16 mouse cellular contexts compared by ENCODE assay signal in the genomic region with DNA sequence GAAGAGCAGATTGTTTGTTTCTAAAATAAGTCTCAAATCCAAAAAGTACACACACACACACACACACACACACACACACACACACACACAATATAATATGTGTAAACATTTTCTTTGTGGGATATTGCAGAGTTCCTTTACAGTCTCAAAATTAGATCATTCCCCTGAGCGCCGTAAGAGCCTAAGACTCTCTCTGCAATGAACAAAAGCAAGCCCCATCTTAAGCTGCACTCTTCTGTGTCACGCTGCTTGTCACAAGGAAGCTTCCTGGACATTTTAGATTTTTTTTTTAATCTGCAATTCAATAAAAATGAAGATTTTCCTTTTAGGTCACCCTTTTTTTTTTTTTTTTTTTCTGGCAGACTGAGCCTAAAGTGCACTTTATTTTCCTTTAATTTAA. TPM values are rescaled to one million over a fixed set of nuclear protein-coding genes. Genes with fewer than 3 reads are reported as not detected.
DNase-seq lines count a peak whose midpoint lies in the region; ATAC-seq and TF ChIP-seq lines count a peak whose summit lies in the region.
"Had no signal": no experiment of that assay in that cellular context is flagged by ENCODE, and none has a peak within 500 bp of the region (broad histone marks: within the 10 kb centered on the region; RNA-seq: fewer than 3 reads in every experiment).

No protein-coding gene starts in this region.

- H3K4me3 ChIP-seq in embryonic facial prominence, embryonic 14.5 days (ENCODE audit: low read depth, low read length) = no peak overlapping the region
- H3K4me3 ChIP-seq in forebrain, embryonic 14.5 days (ENCODE audit: low read depth, low read length) = no peak overlapping the region
- H3K4me3 ChIP-seq in hindbrain, embryonic 16.5 days (ENCODE audit: low read length) = no peak overlapping the region
- no peak overlapping the region for H3K4me3 ChIP-seq in midbrain, embryonic 13.5 days (replicated peaks)
- H3K4me3 ChIP-seq in gastrocnemius, adult 2 months = no peak overlapping the region
- H3K4me3 ChIP-seq: heart, embryonic 15.5 days; megakaryocyte, embryonic 14.5 days had no signal

- H3K9ac ChIP-seq in embryonic facial prominence, embryonic 14.5 days (ENCODE audit: low read depth, low read length) = no peak overlapping the region
- no peak overlapping the region for H3K9ac ChIP-seq in forebrain, embryonic 14.5 days (ENCODE audit: low read length)
- H3K9ac ChIP-seq in hindbrain, embryonic 16.5 days (ENCODE audit: low read depth, low read length) = no peak overlapping the region
- H3K9ac ChIP-seq in midbrain, embryonic 13.5 days (replicated peaks) = no peak overlapping the region
- H3K9ac ChIP-seq: heart, embryonic 15.5 days; lung, embryonic 14.5 days had no signal

- DNase-seq in embryonic facial prominence, embryonic 14.5 days (ENCODE audit: low spot score) = peak; percentile 2
- no peak for DNase-seq in forebrain, embryonic 14.5 days (ENCODE audit: low spot score)
- DNase-seq in gastrocnemius, adult 2 months = no peak
- no peak for DNase-seq in testis, postnatal 14 days (ENCODE audit: low spot score)
- DNase-seq in urinary bladder, postnatal 4 days (ENCODE audit: low spot score in 2 of 2) = no peak
- DNase-seq: adrenal gland, postnatal 14 days; cerebellum, postnatal 25 days; kidney, postnatal 10 days; lung, embryonic 14.5 days had no signal

- WGBS in embryonic facial prominence, embryonic 14.5 days = 50% methylated on average over 3 of the region's 3 CpGs
- 0% methylated on average over 3 of the region's 3 CpGs for WGBS in forebrain, embryonic 14.5 days
- 8% methylated on average over 3 of the region's 3 CpGs for WGBS in hindbrain, embryonic 16.5 days
- 10% methylated on average over 3 of the region's 3 CpGs for WGBS in midbrain, embryonic 13.5 days

- H3K36me3 ChIP-seq in embryonic facial prominence, embryonic 14.5 days (ENCODE audit: control insufficient read depth, insufficient read depth, low read length) = no peaks in the 10 kb centered on the region
- no peaks in the 10 kb centered on the region for H3K36me3 ChIP-seq in forebrain, embryonic 14.5 days (ENCODE audit: control insufficient read depth, insufficient read depth, low read length)
- no peaks in the 10 kb centered on the region for H3K36me3 ChIP-seq in hindbrain, embryonic 16.5 days (ENCODE audit: control insufficient read depth, insufficient read depth, low read length)
- no peaks in the 10 kb centered on the region for H3K36me3 ChIP-seq in midbrain, embryonic 13.5 days
- H3K36me3 ChIP-seq: G1E; heart, embryonic 15.5 days had no signal

- intact Hi-C loops in gastrocnemius, adult 2 months (cut with DNase I) = no loop called here

- TF ChIP-seq CTCF in gastrocnemius, adult 2 months (IDR thresholded peaks at IDR 0.05) = no peak

- H3K9me3 ChIP-seq in embryonic facial prominence, embryonic 14.5 days (ENCODE audit: control insufficient read depth, low read length) = no peaks in the 10 kb centered on the region
- H3K9me3 ChIP-seq in forebrain, embryonic 14.5 days (replicated peaks; ENCODE audit: control insufficient read depth, low read length) = no peaks in the 10 kb centered on the region
- no peaks in the 10 kb centered on the region for H3K9me3 ChIP-seq in hindbrain, embryonic 16.5 days (ENCODE audit: control insufficient read depth, low read length)
- peaks cover 6% of the 10 kb centered on the region; the same call in 1 of the 2 replicates for H3K9me3 ChIP-seq in midbrain, embryonic 13.5 days
- H3K9me3 ChIP-seq: heart, embryonic 15.5 days had no signal

- ATAC-seq in embryonic facial prominence, embryonic 14.5 days (ENCODE audit: low read depth) = no peak
- peak; percentile 75 for ATAC-seq in forebrain, embryonic 14.5 days
- ATAC-seq in hindbrain, embryonic 16.5 days = peak; percentile 72
- ATAC-seq in midbrain, embryonic 13.5 days = peak; percentile 74
- ATAC-seq in megakaryocyte progenitor cell, adult 5-6 weeks (replicated peaks; ENCODE audit: poor library complexity) = no peak

- H3K27ac ChIP-seq in embryonic facial prominence, embryonic 14.5 days (replicated peaks; ENCODE audit: low read depth, low read length) = no peak overlapping the region
- H3K27ac ChIP-seq in forebrain, embryonic 14.5 days (ENCODE audit: low read depth, low read length) = peak overlapping the region; percentile 54; the same call in 1 of the 2 replicates
- H3K27ac ChIP-seq in hindbrain, embryonic 16.5 days (ENCODE audit: low read depth, low read length) = peak overlapping the region; percentile 14; the same call in 1 of the 2 replicates
- H3K27ac ChIP-seq in midbrain, embryonic 13.5 days = peak overlapping the region; percentile 49
- no peak overlapping the region for H3K27ac ChIP-seq in gastrocnemius, adult 2 months
- H3K27ac ChIP-seq: heart, embryonic 15.5 days had no signal

- no peak overlapping the region for H3K4me2 ChIP-seq in embryonic facial prominence, embryonic 14.5 days (ENCODE audit: low read depth, low read length)
- peak overlapping the region; percentile 6; the same call in 1 of the 2 replicates for H3K4me2 ChIP-seq in forebrain, embryonic 14.5 days (ENCODE audit: low read length)
- no peak overlapping the region for H3K4me2 ChIP-seq in hindbrain, embryonic 16.5 days (ENCODE audit: low read length)
- no peak overlapping the region for H3K4me2 ChIP-seq in midbrain, embryonic 13.5 days (replicated peaks)
- H3K4me2 ChIP-seq: heart, embryonic 15.5 days; lung, embryonic 14.5 days had no signal

- no peaks in the 10 kb centered on the region for H3K4me1 ChIP-seq in embryonic facial prominence, embryonic 14.5 days (ENCODE audit: control insufficient read depth, insufficient read depth, low read length)
- peaks cover 14% of the 10 kb centered on the region; the same call in 1 of the 2 replicates for H3K4me1 ChIP-seq in forebrain, embryonic 14.5 days (ENCODE audit: control insufficient read depth, insufficient read depth, low read length)
- no peaks in the 10 kb centered on the region; the same call in 1 of the 2 replicates for H3K4me1 ChIP-seq in hindbrain, embryonic 16.5 days (ENCODE audit: control insufficient read depth, insufficient read depth, low read depth, low read length)
- H3K4me1 ChIP-seq in midbrain, embryonic 13.5 days (replicated peaks) = peaks cover 24% of the 10 kb centered on the region
- H3K4me1 ChIP-seq: heart, embryonic 15.5 days; megakaryocyte, embryonic 14.5 days had no signal

- H3K27me3 ChIP-seq in embryonic facial prominence, embryonic 14.5 days (replicated peaks; ENCODE audit: control insufficient read depth, insufficient read depth, low read length) = no peaks in the 10 kb centered on the region
- no peaks in the 10 kb centered on the region for H3K27me3 ChIP-seq in forebrain, embryonic 14.5 days (replicated peaks; ENCODE audit: control insufficient read depth, insufficient read depth, low read length)
- no peaks in the 10 kb centered on the region for H3K27me3 ChIP-seq in hindbrain, embryonic 16.5 days (replicated peaks; ENCODE audit: control insufficient read depth, insufficient read depth, low read length)
- H3K27me3 ChIP-seq in midbrain, embryonic 13.5 days = peaks cover 5% of the 10 kb centered on the region; the same call in 1 of the 2 replicates
- H3K27me3 ChIP-seq: heart, embryonic 15.5 days; megakaryocyte, embryonic 14.5 days had no signal

RNA-seq across cellular contexts. Expression of a gene that starts 17.9 kb away (rescaled TPM):
- polyA plus RNA-seq in embryonic facial prominence, embryonic 14.5 days (2014; fragmentation: Nextera tagmentation; extraction: Ambion mirVana) = 4.9 and 5.6 TPM in 2 replicates
- 20.7 and 25.3 TPM in 2 replicates for polyA plus RNA-seq in forebrain, embryonic 14.5 days (2014; fragmentation: Nextera tagmentation; extraction: Ambion mirVana)
- 47.5 and 48.9 TPM in 2 replicates for polyA plus RNA-seq in hindbrain, embryonic 16.5 days (2015; fragmentation: Nextera tagmentation; extraction: Ambion mirVana)
- polyA plus RNA-seq in midbrain, embryonic 13.5 days (2015; fragmentation: Nextera tagmentation; extraction: Ambion mirVana) = 27.5 and 37.5 TPM in 2 replicates
- not detected in 2 replicates for total RNA-seq in megakaryocyte progenitor cell, adult 5-6 weeks (2015)
- total RNA-seq in megakaryocyte progenitor cell, adult 5-6 weeks (2017) = not detected in 2 replicates
- 1 to 10 TPM; 1.1 to 1.4 TPM for total RNA-seq in gastrocnemius, adult 2 months (2021)
- total RNA-seq: neutrophil, adult 5-6 weeks had no signal
- polyA plus RNA-seq: G1E had no signal

Comparison
In these comparisons a context has a peak if more than half of its experiments do, and no peak if none do; other contexts are left out.
1. ATAC-seq: peak in forebrain, embryonic 14.5 days (single experiment), hindbrain, embryonic 16.5 days (single experiment) and midbrain, embryonic 13.5 days (single experiment); none in embryonic facial prominence, embryonic 14.5 days (single experiment) and megakaryocyte progenitor cell, adult 5-6 weeks (single experiment).
2. H3K27ac ChIP-seq: peak in forebrain, embryonic 14.5 days (single experiment), hindbrain, embryonic 16.5 days (single experiment) and midbrain, embryonic 13.5 days (single experiment); none in embryonic facial prominence, embryonic 14.5 days (single experiment) and gastrocnemius, adult 2 months (single experiment).